Mouse (Mus musculus): ENCODE data around the gene Ces2b.
"Not testable (repeated sequence)": the region's sequence is repeated elsewhere in the genome, so short reads cannot be mapped to it uniquely, and the experiment has no call there.

Ces2b gene

DNA sequence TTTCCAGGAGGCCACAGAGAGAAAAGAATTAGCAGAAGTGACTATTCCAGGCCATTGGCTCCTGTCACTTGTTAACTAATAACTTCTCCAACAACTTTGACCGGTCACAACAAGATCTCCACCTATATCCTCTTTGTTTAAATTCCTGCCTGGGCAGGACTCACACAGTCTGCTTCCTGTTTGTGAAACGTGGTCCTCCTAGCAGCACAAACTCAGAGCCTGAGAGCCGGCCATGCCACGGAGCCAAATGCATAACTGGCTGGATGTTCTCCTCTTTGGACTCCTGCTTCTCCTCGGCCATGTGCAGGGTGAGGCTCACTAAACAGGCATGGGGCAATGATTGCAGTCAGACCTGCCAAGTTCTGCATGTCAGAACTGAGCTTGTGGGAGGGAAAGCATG lies at the start of gene Ces2b:
Gene Ces2b, plus strand, starts transcription at position 133 of the 400 bp plus-strand sequence.
- DNase-seq, result no peak

DNA sequence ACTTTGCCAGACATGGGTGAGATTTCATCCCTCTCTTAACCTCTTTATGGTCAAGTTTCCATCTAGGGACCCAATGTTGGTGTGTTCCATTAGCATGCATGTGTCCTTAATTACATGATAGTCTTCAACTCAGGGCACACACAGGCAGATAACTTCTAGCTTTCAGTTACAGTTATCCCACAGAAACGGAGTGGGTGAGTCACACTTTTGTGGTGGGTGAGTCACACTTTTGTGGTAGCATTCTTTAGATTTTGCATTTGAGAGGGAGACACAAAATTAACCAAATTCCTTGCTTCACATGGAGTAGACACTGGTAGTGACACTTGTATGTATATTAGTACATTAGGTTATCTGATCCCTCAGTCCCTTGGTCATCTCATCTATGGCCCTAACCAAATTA lies 44.3 kb upstream of the Ces2b start:
- DNase-seq, result no peak

DNA sequence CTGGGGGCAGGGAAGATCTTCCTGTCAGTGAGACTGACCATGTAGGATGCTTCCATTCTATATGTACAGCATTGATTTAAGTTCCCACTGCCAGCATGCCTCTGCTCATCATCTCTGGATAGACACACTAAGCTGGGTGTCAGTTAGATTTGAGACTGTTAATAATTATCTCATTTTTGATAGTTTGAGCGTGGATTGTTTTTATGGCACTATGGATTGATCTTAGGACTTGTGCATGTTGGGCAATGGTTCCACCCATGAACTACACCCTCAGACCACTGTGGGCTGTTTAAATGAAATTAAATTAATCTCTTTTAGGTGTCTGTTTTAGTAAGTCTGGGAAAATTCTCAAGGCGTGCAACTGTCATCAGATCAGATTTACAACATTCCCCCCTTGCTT lies 42.4 kb upstream of the Ces2b start:
- DNase-seq, result no peak

DNA sequence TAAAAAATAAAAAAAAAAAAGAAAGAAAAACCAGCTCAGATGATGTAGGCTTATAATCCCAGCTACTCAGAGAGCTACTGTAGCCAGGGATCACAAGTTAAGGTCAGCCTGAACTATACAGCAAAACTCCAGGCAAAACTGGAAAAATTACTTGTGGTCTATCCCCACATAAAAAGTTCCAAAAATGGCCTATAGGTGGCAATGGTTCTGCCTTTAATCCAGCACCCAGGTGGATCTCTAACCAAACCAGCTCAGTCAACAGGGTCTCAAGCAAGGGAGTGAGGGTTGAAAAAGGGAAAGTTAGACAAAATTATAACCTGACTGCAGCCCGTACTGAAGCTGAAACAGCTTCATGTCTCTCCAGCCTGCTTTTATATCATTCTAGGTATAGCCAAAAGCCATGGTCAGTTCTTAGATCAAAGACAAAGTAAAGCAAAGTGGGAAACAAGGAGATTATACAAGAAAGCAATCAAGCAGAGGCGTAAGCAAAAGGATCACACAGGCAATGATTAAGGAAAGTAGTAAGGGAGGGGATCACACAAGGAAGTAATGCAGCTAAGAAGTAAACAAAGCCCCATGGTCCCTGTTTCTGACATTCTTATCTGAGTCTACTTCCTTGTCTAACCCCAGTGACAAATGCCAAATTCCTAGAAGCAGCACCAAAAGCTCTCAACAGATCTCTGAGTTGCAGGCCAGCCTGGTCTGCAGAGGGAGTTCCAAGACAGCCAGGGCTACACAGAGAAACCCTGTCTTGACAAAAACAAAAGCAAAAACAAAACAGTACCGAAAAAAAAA lies 41.3 kb upstream of the Ces2b start:
- no peak for DNase-seq

DNA sequence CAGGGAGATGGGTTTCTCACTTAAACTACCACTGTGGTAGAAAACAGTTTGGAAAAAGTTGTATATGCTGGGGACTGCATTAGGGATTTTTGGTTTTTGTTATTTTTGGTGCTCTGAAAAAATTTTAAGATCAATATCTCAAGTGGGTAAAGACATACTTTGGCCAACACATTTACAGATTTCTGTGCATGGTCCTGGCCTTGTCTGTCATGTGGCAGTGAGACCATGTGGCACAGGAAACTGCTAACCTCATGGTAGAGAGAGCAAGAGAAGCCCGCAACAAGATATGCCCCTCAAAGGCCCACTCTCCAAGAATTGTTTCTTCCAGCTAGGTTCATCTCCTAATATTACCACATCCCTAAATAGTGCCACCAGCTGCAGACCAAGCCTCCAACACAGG lies 32.0 kb upstream of the Ces2b start:
- no peak for DNase-seq

DNA sequence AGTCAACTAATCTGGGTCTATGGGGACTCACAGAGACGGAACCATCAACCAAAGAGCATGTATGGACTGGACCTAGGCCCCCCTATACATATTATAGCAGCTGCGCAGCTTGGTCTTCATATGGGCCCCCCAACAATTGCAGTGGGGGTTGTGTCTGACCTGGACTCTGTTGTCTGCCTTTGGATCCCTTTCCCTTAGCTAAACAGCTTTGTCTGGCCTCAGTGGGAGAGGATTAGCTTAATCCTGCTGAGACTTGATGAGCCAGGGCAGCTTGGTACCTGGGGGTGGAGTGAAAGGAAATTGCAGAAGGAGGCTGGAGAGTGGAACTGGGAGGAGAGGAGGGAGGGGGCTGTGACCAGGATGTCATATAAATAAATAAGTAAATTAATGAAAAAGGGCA lies 25.2 kb upstream of the Ces2b start:
- DNase-seq, result no peak

DNA sequence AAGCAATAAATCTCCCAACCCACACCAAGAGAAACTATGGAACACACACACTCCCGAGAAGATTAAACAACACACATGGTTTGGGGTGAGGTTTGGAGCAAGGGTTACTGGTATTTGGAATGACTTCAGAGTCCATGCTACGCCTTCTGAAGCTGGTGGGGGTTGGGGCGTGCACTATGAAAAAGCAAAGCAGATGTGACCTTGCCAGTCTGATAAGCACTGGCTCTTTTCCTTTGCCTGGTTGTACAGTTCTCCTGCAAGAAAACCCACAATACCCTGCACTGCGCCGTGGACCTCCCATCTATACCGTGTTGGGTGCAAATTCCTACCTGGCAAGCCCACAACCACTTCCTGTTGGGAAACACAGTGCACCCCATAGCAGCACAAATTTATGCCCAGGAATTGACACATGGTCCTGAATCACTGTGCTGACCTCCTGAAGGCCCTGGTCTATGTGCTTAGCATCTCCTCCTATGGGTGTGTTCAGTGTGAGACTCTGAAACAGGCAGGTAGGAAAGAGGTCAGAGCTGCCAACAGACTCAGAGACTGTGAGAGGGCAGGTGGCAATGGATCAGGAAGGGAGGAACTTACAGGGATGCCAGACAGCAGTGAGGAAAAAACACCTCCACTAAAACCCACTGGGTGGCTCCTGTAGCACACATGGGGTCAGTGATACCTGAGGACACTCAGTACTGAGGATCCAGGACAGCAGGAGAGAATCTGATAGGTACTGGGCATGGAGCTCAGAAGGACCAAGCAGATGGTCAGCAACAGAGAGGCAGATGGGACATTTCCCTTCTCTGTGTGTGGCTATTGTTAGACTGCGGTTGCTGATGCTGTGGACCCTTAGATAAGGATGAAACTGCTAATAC lies 22.6 kb upstream of the Ces2b start:
- DNase-seq, result no peak

DNA sequence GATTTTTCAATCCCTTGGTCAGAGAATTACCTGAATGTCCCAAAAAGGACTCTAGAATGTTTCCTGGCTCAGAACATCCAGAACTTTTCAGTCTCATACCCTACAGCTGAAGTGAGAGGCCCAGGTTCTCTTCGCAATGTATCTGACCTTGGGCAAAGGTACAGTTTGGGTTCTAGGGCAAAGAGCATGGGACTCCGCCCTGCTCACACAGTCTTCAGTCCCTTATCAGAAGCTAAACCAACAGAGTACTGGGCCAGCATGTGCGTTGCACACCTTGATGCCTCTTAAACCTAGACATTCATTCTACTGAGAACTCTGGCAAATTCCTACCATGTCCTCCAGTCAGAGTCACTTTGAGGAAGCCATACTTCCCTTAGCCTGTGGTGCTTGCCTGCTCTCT lies 21.9 kb upstream of the Ces2b start:
- DNase-seq, result no peak

DNA sequence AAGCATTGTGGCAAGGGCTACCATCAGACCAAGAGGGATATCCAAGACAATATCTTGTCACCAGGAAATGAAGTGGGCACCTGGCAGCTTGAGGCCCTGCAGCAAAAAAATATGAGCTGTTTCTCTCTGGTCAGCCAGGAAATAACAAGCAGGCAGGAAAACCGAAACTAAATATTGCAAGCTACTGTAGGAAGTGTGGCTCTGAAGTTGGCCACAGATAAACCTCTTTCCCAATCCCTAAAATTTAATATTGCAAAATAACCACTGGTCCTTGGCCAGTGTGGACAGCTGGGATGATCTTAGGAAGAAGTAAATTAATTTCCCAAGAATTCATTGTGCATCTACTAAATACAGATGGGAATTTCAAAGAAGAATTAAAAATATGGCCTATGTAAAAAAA lies 4.5 kb upstream of the Ces2b start:
- DNase-seq, result no peak

DNA sequence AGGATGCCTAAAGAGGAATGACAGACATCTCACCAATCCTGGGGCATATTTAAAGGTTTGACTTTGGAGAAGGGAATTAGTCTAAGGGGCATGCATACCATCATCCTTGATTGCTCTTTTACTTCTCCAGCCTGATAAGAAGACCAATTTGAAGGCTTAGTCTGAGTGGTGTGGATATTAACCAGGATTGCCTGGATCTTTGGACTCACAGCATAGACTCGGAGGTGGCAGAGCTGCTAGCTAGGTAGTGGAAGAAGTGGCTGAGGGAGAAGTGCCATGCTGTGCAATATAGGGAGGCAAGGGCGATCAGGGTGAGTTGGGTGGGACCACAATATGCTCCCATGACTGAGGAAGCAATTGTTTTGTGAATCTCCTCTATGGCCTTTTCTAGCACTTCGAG lies 3.2 kb upstream of the Ces2b start:
- no peak for DNase-seq

DNA sequence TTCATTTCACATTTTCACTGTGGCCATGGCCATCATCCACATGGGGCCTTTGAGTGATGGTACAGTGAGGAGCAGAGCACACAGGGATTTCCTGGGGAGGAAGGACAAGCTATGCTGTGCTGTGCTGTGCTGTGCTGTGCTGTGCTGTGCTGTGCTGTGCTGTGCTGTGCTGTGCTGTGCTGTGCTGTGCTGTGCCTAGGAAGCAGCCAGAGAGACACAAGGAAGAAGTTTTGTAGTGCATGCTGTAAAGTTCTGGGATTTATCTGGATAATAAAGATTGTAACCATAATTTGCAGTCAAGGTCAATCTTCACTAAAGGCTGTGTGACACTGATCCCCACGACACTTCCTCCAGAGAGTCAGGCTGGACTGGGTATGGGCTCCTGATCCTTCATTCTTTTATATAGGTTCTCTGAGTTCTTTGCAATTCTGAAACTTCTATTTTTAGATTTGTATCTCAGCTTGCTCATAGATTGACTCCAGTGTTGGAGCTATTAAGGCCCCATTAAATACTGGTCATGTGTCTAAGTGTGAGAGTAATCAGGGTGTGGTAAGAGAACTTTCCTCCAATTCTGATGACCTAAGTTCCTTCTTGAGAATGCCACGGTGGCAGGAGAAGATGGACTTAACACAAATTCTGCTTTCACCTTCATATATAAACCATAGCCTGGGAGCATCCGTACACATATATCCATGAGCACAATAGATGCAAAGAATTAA lies 10.1 kb downstream of the Ces2b start:
- no peak for DNase-seq

DNA sequence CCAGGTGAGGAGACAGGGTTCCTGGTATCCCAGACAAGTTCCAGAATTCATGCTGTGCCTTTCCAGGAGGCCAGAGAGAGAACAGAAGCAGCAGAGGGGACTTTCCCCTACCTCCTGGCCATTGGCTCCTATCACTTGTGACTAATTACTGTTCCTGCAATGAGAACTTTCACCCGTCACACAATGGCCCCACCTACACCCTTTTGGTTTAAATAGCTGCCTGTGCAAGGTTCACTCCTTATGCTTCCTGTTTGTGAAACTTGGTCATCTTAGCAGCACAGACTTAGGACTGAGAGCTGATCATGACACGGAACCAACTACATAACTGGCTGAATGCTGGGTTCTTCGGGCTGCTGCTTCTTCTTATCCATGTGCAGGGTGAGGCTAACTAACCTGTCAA lies 15.5 kb downstream of the Ces2b start, which contains the start of gene Ces2c:
Gene Ces2c, plus strand, starts transcription at position 238 of the 400 bp plus-strand sequence.
- DNase-seq, result no peak

DNA sequence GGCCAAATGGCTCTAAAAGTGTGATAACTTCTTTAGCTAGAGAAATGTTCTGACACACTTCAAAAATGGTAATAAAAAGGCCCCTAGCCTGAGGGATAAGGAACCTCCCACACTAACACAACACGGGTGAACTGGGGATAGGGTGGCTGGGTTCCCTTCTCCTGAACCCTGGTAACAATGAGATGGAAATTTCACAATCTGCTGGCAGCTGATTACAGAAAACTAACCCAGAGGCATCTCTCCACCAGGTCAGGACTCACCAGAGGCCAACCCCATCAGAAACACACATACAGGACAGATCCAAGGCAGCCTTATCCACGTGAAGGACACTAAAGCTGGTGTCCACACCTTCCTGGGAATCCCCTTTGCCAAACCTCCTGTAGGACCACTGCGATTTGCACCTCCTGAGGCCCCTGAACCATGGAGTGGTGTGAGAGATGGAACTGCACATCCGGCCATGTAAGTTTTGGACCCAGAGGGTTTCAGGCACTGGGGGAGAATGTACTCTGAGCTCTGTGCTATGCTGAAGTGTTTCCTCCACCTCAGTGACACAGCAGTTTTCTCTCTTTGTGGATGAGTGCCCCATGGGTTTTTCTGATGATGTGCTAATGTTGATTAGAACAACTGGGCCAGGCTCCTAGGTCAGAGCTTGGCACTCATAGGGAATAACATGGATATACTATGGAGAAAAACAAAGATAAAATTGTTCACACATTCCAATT lies 16.5 kb downstream of the Ces2b start:
- DNase-seq, result no peak

DNA sequence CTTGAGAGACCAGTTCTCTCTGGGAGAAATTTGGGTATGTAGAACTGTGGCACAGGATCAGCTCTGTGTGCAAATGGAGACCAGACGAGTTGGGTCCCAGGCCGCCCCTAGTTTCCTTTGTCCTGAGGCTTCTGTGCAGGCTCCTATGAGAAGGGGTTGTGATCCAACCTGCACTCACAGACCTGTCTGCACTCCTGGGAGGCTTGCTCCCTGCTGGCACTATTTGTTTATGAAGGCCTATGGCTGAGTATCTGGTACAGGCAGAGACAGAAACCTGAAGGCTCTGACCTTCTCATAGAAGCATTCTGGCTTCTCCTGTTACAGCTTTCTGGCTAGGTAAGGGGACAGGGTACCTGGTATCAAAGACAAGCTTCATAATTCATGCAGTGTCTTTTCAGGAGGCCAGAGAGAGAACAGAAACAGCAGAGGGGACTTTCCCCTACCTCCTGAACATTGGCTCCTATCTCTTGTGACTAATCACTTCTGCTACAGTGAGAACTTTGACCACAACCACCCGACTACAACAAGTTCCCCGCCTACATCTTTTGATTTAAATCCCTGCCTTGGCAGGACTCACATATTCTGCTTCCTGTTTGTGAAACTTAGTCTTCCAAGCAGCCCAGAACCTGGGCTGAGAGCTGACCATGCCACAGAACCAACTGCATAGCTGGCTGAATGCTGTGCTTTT lies 35.6 kb downstream of the Ces2b start:
- not testable (repeated sequence) for DNase-seq

DNA sequence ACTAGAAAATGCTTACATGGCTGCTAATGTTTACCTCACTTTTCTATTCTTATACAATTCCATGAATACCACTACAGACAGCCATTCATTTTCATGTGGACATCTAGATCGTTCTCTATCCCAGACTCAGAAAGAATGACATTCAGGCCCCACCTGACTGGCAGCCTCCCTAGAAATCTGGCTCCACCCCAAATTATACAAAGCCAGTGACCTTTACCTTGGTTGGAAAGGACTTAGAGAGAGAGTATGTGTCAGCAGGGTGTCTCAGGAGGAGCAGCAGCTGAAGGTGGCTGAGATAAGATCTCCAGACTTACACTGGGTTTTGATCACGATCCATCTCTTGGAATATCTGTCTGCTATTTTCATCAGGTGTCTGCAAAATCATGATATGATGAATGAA lies 37.5 kb downstream of the Ces2b start:
- DNase-seq, result not testable (repeated sequence)

DNA sequence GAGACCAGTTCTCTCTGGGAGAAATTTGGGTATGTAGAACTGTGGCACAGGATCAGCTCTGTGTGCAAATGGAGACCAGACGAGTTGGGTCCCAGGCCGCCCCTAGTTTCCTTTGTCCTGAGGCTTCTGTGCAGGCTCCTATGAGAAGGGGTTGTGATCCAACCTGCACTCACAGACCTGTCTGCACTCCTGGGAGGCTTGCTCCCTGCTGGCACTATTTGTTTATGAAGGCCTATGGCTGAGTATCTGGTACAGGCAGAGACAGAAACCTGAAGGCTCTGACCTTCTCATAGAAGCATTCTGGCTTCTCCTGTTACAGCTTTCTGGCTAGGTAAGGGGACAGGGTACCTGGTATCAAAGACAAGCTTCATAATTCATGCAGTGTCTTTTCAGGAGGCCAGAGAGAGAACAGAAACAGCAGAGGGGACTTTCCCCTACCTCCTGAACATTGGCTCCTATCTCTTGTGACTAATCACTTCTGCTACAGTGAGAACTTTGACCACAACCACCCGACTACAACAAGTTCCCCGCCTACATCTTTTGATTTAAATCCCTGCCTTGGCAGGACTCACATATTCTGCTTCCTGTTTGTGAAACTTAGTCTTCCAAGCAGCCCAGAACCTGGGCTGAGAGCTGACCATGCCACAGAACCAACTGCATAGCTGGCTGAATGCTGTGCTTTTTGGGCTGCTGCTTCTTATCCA lies 55.0 kb downstream of the Ces2b start:
- DNase-seq, result not testable (repeated sequence)

All from thymus, postnatal 36 days (tissue).